Mouse (Mus musculus): ENCODE data around the gene Paxx. TPM values are rescaled to one million over a fixed set of nuclear protein-coding genes. Genes with fewer than 3 reads are reported as not detected.

Paxx gene
- polyA plus RNA-seq, 1 experiment from 2014 or later: 39.1 TPM

GRCm38 (mm10) chr2:25408908-25409307 lies 52.0 kb downstream of the Paxx start:
- Histone ChIP-seq H3K27me3 (no peaks in the 10 kb centered on the region), H3K9ac (no peak overlapping the region), H3K36me3 (replicated peaks) (peaks cover 30% of the 10 kb centered on the region), H3K9me3 (no peaks in the 10 kb centered on the region), H3K4me2 (no peak overlapping the region), H3K4me1 (peaks cover 16% of the 10 kb centered on the region), H3K27ac (no peak overlapping the region), H3K4me3 (replicated peaks) (no peak overlapping the region)
- ATAC-seq (ENCODE audit: low FRiP score): no peak
- WGBS: 89% methylated on average over 10 of the region's 10 CpGs

Small RNA genes lying within 50 kb of the gene (microRNA-seq; reads per million reads assigned to microRNA genes)
- gene Mir3087: not detected

Other genes with a start within 250 kb of the Paxx start
- gene Nelfb, start 249.6 kb downstream of the Paxx start, polyA plus RNA-seq (2016; fragmentation: Nextera tagmentation; extraction: Ambion mirVana): 106 and 111 TPM in 2 replicates
- not detected in 2 replicates for gene Stpg3, start 246.5 kb downstream of the Paxx start, polyA plus RNA-seq (2016; fragmentation: Nextera tagmentation; extraction: Ambion mirVana)
- gene Fam166a, start 242.3 kb downstream of the Paxx start, polyA plus RNA-seq (2016; fragmentation: Nextera tagmentation; extraction: Ambion mirVana): 0.46 and 0.87 TPM in 2 replicates
- gene Tubb4b, start 236.4 kb downstream of the Paxx start, polyA plus RNA-seq (2016; fragmentation: Nextera tagmentation; extraction: Ambion mirVana): 496 and 501 TPM in 2 replicates
- not detected in 2 replicates for gene Slc34a3, start 226.7 kb downstream of the Paxx start, polyA plus RNA-seq (2016; fragmentation: Nextera tagmentation; extraction: Ambion mirVana)
- not detected in 2 replicates for gene Rnf224, start 224.3 kb downstream of the Paxx start, polyA plus RNA-seq (2016; fragmentation: Nextera tagmentation; extraction: Ambion mirVana)
- gene Rnf208, start 218.8 kb downstream of the Paxx start, polyA plus RNA-seq (2016; fragmentation: Nextera tagmentation; extraction: Ambion mirVana): 30.2 and 37.9 TPM in 2 replicates
- gene Cysrt1, start 218.6 kb downstream of the Paxx start, polyA plus RNA-seq (2016; fragmentation: Nextera tagmentation; extraction: Ambion mirVana): not detected in 2 replicates
- 4.2 and 6.0 TPM in 2 replicates for gene AL732309.1, start 214.2 kb downstream of the Paxx start, polyA plus RNA-seq (2016; fragmentation: Nextera tagmentation; extraction: Ambion mirVana)
- gene Tmem203, start 205.7 kb downstream of the Paxx start, polyA plus RNA-seq (2016; fragmentation: Nextera tagmentation; extraction: Ambion mirVana): 17.6 and 18.1 TPM in 2 replicates
- gene Tprn, start 198.5 kb downstream of the Paxx start, polyA plus RNA-seq (2016; fragmentation: Nextera tagmentation; extraction: Ambion mirVana): 9.3 and 10.0 TPM in 2 replicates
- 207 and 224 TPM in 2 replicates for gene Ssna1, start 188.7 kb downstream of the Paxx start, polyA plus RNA-seq (2016; fragmentation: Nextera tagmentation; extraction: Ambion mirVana)
- 134 and 141 TPM in 2 replicates for gene Anapc2, start 188.6 kb downstream of the Paxx start, polyA plus RNA-seq (2016; fragmentation: Nextera tagmentation; extraction: Ambion mirVana)
- not detected in 2 replicates for gene Tmem210, start 172.9 kb downstream of the Paxx start, polyA plus RNA-seq (2016; fragmentation: Nextera tagmentation; extraction: Ambion mirVana)
- gene Lrrc26, start 171.2 kb downstream of the Paxx start, polyA plus RNA-seq (2016; fragmentation: Nextera tagmentation; extraction: Ambion mirVana): not detected in 2 replicates
- gene Grin1, start 141.9 kb downstream of the Paxx start, polyA plus RNA-seq (2016; fragmentation: Nextera tagmentation; extraction: Ambion mirVana): 2.2 and 5.6 TPM in 2 replicates
- 74.8 and 80.8 TPM in 2 replicates for gene Man1b1, start 128.8 kb downstream of the Paxx start, polyA plus RNA-seq (2016; fragmentation: Nextera tagmentation; extraction: Ambion mirVana)
- 18.0 and 19.9 TPM in 2 replicates for gene Dpp7, start 104.7 kb downstream of the Paxx start, polyA plus RNA-seq (2016; fragmentation: Nextera tagmentation; extraction: Ambion mirVana)
- gene Uap1l1, start 95.4 kb downstream of the Paxx start, polyA plus RNA-seq (2016; fragmentation: Nextera tagmentation; extraction: Ambion mirVana): 4.0 and 4.3 TPM in 2 replicates
- gene Sapcd2, start 88.8 kb downstream of the Paxx start, polyA plus RNA-seq (2016; fragmentation: Nextera tagmentation; extraction: Ambion mirVana): 60.8 and 67.8 TPM in 2 replicates
- 0.22 TPM in 1 of 2 replicates, not detected in the other for gene Entpd2, start 65.2 kb downstream of the Paxx start, polyA plus RNA-seq (2016; fragmentation: Nextera tagmentation; extraction: Ambion mirVana)
- 192 and 198 TPM in 2 replicates for gene Npdc1, start 61.7 kb downstream of the Paxx start, polyA plus RNA-seq (2016; fragmentation: Nextera tagmentation; extraction: Ambion mirVana)
- gene Fut7, start 37.8 kb downstream of the Paxx start, polyA plus RNA-seq (2016; fragmentation: Nextera tagmentation; extraction: Ambion mirVana): 0.14 TPM in 1 of 2 replicates, not detected in the other
- 10.9 and 12.5 TPM in 2 replicates for gene Abca2, start 32.4 kb downstream of the Paxx start, polyA plus RNA-seq (2016; fragmentation: Nextera tagmentation; extraction: Ambion mirVana)
- 1.1 and 2.0 TPM in 2 replicates for gene Clic3, start 4.3 kb downstream of the Paxx start, polyA plus RNA-seq (2016; fragmentation: Nextera tagmentation; extraction: Ambion mirVana)
- gene Ptgds, start 9.0 kb upstream of the Paxx start, polyA plus RNA-seq (2016; fragmentation: Nextera tagmentation; extraction: Ambion mirVana): 0.69 and 1.3 TPM in 2 replicates
- gene Lcn12, start 32.8 kb upstream of the Paxx start, polyA plus RNA-seq (2016; fragmentation: Nextera tagmentation; extraction: Ambion mirVana): not detected in 2 replicates
- gene Fbxw5, start 39.7 kb upstream of the Paxx start, polyA plus RNA-seq (2016; fragmentation: Nextera tagmentation; extraction: Ambion mirVana): 102 and 110 TPM in 2 replicates
- 4.7 and 5.4 TPM in 2 replicates for gene C8g, start 40.6 kb upstream of the Paxx start, polyA plus RNA-seq (2016; fragmentation: Nextera tagmentation; extraction: Ambion mirVana)
- gene Traf2, start 85.8 kb upstream of the Paxx start, polyA plus RNA-seq (2016; fragmentation: Nextera tagmentation; extraction: Ambion mirVana): 33.8 and 36.8 TPM in 2 replicates
- gene Edf1, start 96.8 kb upstream of the Paxx start, polyA plus RNA-seq (2016; fragmentation: Nextera tagmentation; extraction: Ambion mirVana): 332 and 360 TPM in 2 replicates
- gene Mamdc4, start 113.8 kb upstream of the Paxx start, polyA plus RNA-seq (2016; fragmentation: Nextera tagmentation; extraction: Ambion mirVana): 5.2 and 5.9 TPM in 2 replicates
- gene Phpt1, start 114.1 kb upstream of the Paxx start, polyA plus RNA-seq (2016; fragmentation: Nextera tagmentation; extraction: Ambion mirVana): 154 and 158 TPM in 2 replicates
- 0.91 and 1.5 TPM in 2 replicates for gene Ajm1, start 120.7 kb upstream of the Paxx start, polyA plus RNA-seq (2016; fragmentation: Nextera tagmentation; extraction: Ambion mirVana)
- 76.6 and 76.8 TPM in 2 replicates for gene Rabl6, start 147.4 kb upstream of the Paxx start, polyA plus RNA-seq (2016; fragmentation: Nextera tagmentation; extraction: Ambion mirVana)
- 0.22 and 0.23 TPM in 2 replicates for gene Ccdc183, start 156.6 kb upstream of the Paxx start, polyA plus RNA-seq (2016; fragmentation: Nextera tagmentation; extraction: Ambion mirVana)
- gene Tmem141, start 160.9 kb upstream of the Paxx start, polyA plus RNA-seq (2016; fragmentation: Nextera tagmentation; extraction: Ambion mirVana): 13.2 and 13.4 TPM in 2 replicates
- 0.83 and 0.88 TPM in 2 replicates for gene Fcna, start 166.9 kb upstream of the Paxx start, polyA plus RNA-seq (2016; fragmentation: Nextera tagmentation; extraction: Ambion mirVana)
- gene Lcn8, start 192.0 kb upstream of the Paxx start, polyA plus RNA-seq (2016; fragmentation: Nextera tagmentation; extraction: Ambion mirVana): not detected in 2 replicates
- not detected in 2 replicates for gene Lcn5, start 196.9 kb upstream of the Paxx start, polyA plus RNA-seq (2016; fragmentation: Nextera tagmentation; extraction: Ambion mirVana)
- not detected in 2 replicates for gene Lcn6, start 215.7 kb upstream of the Paxx start, polyA plus RNA-seq (2016; fragmentation: Nextera tagmentation; extraction: Ambion mirVana)
- not detected in 2 replicates for gene Lcn10, start 221.6 kb upstream of the Paxx start, polyA plus RNA-seq (2016; fragmentation: Nextera tagmentation; extraction: Ambion mirVana)
- not detected in 2 replicates for gene Obp2a, start 238.9 kb upstream of the Paxx start, polyA plus RNA-seq (2016; fragmentation: Nextera tagmentation; extraction: Ambion mirVana)
- gene Bmyc, start 245.6 kb upstream of the Paxx start, polyA plus RNA-seq (2016; fragmentation: Nextera tagmentation; extraction: Ambion mirVana): 81.0 and 81.8 TPM in 2 replicates

Data from forebrain, embryonic 12.5 days (tissue).